Mouse (Mus musculus): ENCODE data around the gene Baat.
"Not testable (repeated sequence)": the region's sequence is repeated elsewhere in the genome, so short reads cannot be mapped to it uniquely, and the experiment has no call there.

Gene Baat

GRCm38 (mm10) chr4:49480896-49481295 is 25.5 kb downstream of the Baat start:
- peak; percentile 14 for DNase-seq

- no peak for DNase-seq
These were observed 26.1 kb downstream of the Baat start for GRCm38 (mm10) chr4:49480104-49480760.

DNA sequence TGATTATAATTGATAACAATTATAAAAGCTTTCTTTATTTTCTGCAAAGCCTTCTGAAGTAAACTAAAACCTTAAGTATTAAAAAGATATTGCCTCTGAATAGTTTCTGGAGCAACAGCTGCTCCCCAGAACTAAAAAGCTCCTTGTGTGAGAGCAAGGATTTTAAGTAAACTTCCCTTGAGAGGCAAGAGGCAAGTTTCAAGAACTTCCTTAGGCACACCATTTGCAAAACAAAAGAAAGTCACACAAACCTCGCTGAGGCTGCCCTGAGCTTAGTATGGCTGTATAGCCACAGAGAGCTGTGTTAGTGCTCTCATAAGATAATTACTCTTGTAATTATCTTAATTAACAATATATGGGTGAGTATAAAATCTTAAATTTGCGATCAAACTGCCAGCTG is 27.3 kb downstream of the Baat start:
- not testable (repeated sequence) for DNase-seq

- peak; percentile 71 for DNase-seq
These were observed 28.1 kb downstream of the Baat start for GRCm38 (mm10) chr4:49478118-49478877.

- DNase-seq = no peak
These were observed 31.8 kb downstream of the Baat start for GRCm38 (mm10) chr4:49474583-49474982.

GRCm38 (mm10) chr4:49473435-49474100 is 32.8 kb downstream of the Baat start, which contains the start of gene Acnat1:
Gene Acnat1 (minus strand): TSS chr4:49473912.
- DNase-seq = no peak

DNA sequence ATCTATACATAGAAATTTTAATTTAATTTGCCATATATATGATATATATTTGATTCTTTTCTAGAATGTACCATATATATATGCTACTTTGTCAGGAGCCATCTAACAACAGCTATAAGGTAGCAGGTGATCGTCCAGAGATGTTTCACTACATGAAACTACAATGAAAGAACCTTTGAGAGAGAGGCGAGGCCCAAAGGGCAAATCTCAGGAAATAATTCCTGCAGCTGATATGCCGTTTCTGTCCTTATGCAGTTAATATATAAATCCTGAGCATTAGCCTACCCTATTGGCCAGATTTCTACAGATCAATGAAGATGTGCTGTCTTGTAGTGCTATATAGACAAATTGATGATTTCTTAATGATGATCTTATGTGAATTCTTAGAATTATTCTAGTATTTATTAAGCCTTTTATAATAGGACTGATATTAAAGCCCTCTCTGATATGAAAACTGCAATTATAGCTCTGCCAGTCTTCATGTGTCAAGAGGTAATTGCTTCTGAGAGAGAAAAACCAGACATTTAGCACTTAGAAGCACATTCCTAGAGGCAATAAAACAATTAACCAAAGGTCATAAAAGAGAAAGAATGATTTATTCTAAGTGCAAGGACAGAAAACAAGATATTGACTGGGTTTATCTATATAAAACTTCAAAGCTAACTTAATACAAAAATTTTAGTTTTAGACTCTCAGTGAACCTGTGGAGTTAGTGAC is 36.8 kb downstream of the Baat start:
- no peak for DNase-seq

GRCm38 (mm10) chr4:49467360-49467759 is 39.0 kb downstream of the Baat start:
- DNase-seq = no peak

- no peak for DNase-seq
These were observed 50.2 kb downstream of the Baat start for GRCm38 (mm10) chr4:49456171-49456570.

- no peak for DNase-seq
These were observed 54.4 kb downstream of the Baat start for GRCm38 (mm10) chr4:49451848-49452551.

GRCm38 (mm10) chr4:49451133-49451847 is 55.1 kb downstream of the Baat start:
- DNase-seq = not testable (repeated sequence)
